Mouse (Mus musculus): ENCODE measurements at regions not wholly inside any gene's neighbourhood (a gene's known extent, or its start where the extent isn't known, plus 50 kb on each side); places are given as distances from the start of the nearest gene placed in this dataset.

- DNase-seq: no peak
Measured at GRCm38 (mm10) chr4:56421575-56421974, 318.3 kb upstream of the Gm26657 start.

DNA sequence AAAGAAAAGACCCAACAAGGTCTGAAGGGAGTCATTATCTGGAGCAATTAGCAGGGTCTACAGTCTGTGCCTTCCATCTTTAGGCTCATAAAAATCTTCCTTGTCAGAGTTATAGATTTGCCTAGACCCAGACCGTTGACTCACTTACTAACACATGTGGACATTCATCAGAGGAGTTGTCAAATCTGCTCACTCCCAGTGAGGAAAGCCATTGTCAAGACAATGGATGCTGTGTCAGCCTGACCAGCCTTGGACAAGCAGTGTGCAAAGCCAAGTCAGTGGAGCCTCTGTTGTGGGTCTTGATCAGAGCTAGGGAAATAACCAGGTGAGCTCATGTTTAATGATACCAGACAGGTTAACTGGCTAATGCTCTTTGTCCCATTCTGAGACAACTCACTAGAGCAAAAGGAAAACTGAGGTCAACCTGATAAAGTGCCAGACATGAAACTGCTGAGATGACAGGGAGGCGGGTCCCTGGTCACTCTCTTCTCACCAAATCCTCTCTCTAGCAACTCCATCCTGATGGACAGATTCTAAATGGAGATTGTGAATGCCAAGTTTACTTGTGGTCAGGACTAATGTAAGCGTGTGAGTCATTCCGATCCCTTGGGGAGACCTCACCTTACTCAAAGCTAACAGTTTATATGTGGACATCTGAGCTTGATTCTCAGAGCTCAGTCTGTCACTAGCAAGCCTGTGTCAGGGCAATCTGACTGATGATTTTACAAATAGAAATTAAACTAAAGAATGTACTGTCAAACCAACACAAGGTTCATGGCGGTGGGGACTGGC lies 320.6 kb upstream of the Gm26657 start:
- no peak for DNase-seq

GRCm38 (mm10) chr4:56411024-56411636 lies 328.7 kb upstream of the Gm26657 start:
- DNase-seq: no peak

GRCm38 (mm10) chr4:56393793-56394192 lies 346.1 kb upstream of the Gm26657 start:
- DNase-seq: no peak

- no peak for DNase-seq
Measured at GRCm38 (mm10) chr4:56387051-56387450, 352.8 kb upstream of the Gm26657 start.

DNA sequence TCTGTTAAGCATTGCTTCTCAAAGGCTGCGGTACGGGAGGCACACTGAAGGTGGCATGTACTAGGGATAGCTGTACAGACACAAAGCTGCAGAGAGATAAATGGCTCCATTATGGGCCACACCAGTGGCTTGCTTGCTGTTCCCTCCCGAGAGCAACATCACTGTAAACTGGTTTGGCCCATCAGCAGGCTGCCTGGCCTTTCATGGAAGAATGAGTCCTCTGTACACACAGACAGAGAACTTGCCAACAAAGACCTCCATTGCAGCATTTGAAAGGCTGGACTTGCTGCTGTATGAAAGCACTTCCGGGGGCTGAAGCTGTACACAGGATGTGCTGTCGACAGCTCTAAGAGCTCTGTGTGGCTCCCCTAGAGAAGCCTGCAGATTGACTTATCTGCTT lies 364.1 kb upstream of the Gm26657 start:
- DNase-seq: no peak

DNA sequence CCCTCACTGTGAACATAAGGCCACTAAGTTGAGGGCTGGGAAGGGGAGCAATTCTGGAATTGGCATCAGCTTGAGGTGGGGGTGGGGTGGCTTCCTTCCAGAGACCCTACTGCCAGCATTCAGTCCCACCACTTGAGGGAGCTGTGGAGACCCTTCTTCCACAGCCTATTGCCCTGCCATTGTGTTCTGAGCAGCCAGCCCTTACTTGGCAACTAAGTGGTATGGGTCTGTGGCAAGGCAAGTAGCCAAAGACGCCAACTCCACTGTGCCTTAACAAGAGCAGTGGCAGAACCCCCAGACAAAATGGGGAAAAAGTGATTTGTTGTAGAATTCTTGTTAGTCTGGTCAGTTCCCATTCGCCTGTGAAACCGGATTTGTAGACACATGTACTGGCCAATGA lies 365.4 kb upstream of the Gm26657 start:
- DNase-seq: no peak

DNA sequence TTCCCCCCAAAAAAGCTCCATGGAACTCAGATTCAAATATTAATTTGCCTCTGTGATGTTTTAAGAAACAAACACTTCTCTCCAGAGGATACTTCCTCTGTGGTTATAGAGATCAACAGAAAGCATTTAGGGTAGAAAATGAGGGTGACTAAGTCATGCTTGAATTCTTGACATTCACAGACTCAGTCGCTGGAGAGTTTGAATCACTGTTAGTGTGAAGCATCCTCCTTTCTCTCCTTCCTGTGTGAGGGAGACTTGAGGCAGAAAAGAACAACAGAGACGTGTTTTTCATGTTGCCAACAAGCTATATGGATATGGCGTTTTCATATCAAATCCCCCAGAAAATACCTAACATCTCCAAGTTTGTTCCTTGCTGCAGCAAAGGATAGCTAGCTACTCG lies 366.1 kb upstream of the Gm26657 start:
- no peak for DNase-seq

DNA sequence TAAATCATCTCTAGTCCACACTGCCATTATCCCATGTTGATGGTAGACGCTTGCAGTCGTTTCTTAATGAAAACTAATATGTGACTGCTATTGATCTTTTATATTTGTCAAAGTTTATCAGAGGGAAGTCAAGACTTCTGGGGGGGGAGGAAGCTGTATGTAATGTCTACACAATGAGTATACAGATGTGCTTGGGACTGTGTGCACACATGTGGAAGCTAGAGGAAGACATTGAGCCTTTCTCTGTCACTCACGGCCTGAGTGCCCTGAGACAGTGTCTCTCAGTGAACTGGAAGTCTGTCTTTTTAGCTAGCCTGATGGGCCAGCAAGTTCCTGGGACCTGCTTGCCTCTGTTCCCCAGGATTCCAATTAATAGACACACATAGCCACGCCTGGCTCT lies 366.7 kb upstream of the Gm26657 start:
- no peak for DNase-seq

DNA sequence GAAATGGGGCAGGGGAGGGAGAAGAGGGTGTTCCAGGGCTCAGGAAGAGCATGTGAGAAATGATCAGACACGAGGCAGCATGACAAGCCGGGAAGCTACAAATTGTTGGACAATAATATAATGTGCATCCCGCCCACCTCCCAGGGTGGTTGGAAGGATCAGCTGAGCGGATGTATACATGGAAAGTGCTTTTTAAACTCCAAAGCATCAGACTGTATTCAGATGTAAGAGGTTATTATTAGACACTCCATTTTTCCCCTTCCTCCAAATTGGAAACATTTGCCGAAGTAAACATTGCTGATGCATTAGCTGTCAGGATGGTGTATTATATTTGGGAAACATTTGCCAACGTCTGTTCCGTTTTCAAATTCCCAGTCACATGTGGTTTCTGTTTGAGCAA lies 367.2 kb upstream of the Gm26657 start:
- no peak for DNase-seq

DNA sequence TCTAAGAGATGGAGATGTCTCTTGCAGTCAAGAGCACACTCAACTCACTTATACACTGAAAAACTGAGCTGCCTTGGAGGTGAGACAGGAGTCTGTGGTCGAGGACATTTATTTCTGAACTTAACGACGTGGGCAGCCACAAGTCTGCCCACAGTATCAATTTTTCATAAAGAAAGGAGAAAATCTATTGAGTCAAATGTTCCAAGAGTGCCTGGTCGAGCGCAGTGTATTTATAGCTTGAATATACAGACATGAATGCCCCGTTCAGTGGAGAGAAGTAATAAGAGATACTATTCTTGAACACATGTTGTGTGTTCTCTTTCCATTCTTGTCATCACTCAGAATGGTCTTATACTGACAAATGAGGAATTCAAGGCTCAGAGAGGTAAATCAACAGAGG lies 375.3 kb upstream of the Gm26657 start:
- no peak for DNase-seq

DNA sequence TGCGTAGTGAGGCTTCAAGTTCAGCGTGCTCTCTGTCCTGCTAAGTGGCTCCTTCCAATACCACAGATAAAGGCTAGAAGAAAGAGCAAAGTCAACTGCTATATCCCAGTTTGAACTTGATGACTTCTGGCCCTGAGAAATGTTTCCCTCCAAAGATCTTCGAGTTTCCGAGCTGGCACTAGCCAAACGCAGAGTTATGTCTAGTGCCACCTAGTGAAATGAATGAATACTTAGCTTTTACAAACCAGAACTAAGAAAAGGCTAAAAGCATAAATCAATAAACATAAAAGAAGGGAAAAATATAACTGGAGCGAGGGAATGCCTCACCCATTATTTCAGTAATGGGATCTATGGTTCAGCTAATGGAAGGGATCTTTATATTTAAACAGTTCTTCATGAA lies 377.7 kb upstream of the Gm26657 start:
- DNase-seq: no peak

- DNase-seq: no peak
Measured at GRCm38 (mm10) chr4:56349216-56349615, 390.7 kb upstream of the Gm26657 start.

DNA sequence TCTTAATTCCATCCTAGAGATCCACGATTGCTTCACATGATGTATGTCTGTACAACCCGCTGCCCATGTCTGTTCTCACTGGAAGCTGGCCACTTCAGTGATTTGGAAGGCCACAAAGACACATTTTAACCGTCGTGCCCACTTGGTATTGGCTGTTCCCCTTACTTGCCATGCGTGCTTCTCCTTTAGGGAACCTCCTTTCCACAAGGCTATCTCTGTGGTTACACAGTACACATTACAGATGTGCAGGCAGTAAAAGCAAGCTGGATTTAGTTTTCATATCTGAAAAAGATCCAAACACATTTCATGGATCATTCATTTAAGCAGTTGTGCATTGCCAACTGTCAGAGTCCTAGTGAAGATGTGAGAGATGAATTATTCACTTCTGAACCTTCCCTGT lies 414.7 kb upstream of the Gm26657 start:
- DNase-seq: no peak

DNA sequence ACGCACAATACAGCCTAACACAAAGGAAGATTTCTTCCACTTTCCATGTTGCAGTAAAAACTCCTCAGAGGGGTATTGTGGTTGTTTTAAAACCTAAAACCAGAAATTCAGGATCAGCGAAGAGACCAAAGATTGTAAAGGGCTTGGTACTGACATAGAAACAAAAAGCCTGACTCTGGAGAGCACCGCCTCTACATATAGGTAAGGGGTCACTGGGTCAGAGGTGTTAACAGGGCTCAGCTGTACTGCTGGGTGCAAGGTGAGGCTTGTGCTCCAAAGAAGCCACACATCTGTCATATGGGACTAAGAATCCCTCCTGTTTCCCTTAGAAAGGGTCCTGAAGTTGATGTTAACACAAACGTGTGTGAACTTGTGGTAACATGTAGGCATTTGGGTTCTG lies 420.7 kb upstream of the Gm26657 start:
- DNase-seq: no peak

GRCm38 (mm10) chr4:56305664-56306330 lies 434.1 kb upstream of the Gm26657 start:
- DNase-seq: no peak

GRCm38 (mm10) chr4:56304275-56304674 lies 435.6 kb upstream of the Gm26657 start:
- DNase-seq: no peak

DNA sequence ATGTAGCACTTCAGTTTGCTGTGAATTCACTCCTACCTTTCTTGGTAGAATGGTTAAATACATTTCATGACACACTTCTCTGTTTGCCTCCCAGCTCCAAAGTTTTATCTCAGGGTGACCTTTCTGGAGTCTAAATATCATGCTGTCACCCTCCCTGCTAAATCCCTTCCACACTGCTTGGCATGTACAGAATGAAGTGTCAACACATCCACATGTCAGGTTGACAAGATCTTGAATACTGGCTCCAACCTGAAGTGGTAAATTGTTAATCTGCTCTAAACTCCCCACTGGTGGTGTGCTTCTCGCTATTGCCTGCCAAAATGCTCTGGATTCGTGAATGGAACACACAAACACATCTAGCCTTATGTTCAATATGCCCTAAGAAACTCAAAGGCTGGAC lies 451.9 kb upstream of the Gm26657 start:
- no peak for DNase-seq

- no peak for DNase-seq
Measured at GRCm38 (mm10) chr4:56284490-56284889, 455.4 kb upstream of the Gm26657 start.

- no peak for DNase-seq
Measured at GRCm38 (mm10) chr4:56275836-56276235, 464.0 kb upstream of the Gm26657 start.

GRCm38 (mm10) chr4:56271390-56271789 lies 468.5 kb upstream of the Gm26657 start:
- no peak for DNase-seq

DNA sequence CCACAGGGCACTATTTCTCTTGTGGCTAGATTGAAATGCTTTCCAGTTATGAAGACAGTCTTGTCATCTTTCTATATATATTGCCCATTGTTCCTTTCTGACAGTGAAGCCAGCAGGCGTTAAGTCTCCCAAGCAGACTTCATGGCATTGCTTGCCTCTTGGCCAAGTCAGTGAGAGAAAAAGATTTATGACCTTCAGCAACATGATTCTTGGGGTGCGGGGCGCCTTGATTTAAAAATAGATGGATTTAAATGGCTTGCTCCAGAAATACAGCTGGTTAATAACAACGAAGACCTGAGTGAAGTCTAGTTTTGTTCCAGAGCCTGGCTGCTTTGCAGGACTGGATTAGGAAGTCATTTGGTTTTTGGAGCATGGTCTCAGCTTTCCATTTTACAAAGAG lies 475.2 kb upstream of the Gm26657 start:
- DNase-seq: no peak

DNA sequence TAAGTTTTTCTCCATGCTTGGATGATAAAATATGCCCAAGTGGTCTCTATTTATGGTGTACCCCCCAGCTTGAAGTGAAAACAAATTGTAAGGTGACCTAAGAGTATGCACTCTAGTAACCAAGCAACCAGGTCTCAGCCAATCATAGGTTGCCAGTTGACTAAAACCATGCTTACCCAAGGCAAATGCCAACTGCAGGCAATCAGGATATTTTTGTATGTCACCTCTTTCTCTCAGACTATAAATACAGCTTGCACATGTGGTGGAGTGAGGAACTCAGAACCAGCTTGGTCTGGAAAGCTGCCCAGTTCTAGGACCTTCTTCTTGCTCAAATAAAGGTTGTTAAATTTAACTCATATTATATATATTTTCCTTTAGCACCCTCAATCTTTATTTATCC lies 476.0 kb upstream of the Gm26657 start:
- DNase-seq: peak; percentile 7

- no peak for DNase-seq
Measured at GRCm38 (mm10) chr4:56262589-56262988, 477.3 kb upstream of the Gm26657 start.

All from right cerebral cortex, postnatal 25 days (tissue).